Mouse (Mus musculus) hindbrain, embryonic 13.5 days (tissue): ENCODE data around the gene Erc2. TPM values are rescaled to one million over a fixed set of nuclear protein-coding genes. Genes with fewer than 3 reads are reported as not detected.

Experiments
- ATAC-seq: fragments of 200-750 bp; cut with Nextera tagmentation; 2 replicates; pipeline ENCODE4 v1.8.0; 2017; ENCODE audit warnings: moderate TSS enrichment; ENCODE audit not compliant: low FRiP score
- H3K27ac ChIP-seq: fragments of 300-500 bp; sonication (generic); 2 replicates; pipeline ENCODE4 v1.5.1; 2015; ENCODE audit warnings: inconsistent platforms, mild to moderate bottlenecking, moderate library complexity
- H3K27me3 ChIP-seq: fragments of 300-500 bp; sonication (generic); 2 replicates; pipeline ENCODE4 v1.6.1; 2015; ENCODE audit warnings: mild to moderate bottlenecking, inconsistent platforms
- H3K36me3 ChIP-seq: fragments of 300-500 bp; sonication (generic); 2 replicates; pipeline ENCODE4 v1.6.1; 2015; ENCODE audit warnings: mild to moderate bottlenecking, inconsistent platforms
- H3K4me1 ChIP-seq: fragments of 300-500 bp; sonication (generic); replicated peaks from 2 replicates; pipeline ENCODE4 v1.6.1; 2015; ENCODE audit warnings: inconsistent platforms
- H3K4me2 ChIP-seq: fragments of 300-500 bp; sonication (generic); 2 replicates; pipeline ENCODE4 v1.6.1; 2015; ENCODE audit warnings: inconsistent platforms, mild to moderate bottlenecking, moderate library complexity
- H3K4me3 ChIP-seq: fragments of 300-500 bp; sonication (generic); 2 replicates; pipeline ENCODE4 v1.5.1; 2015; ENCODE audit warnings: mild to moderate bottlenecking, inconsistent platforms
- H3K9ac ChIP-seq: fragments of 300-500 bp; sonication (generic); 2 replicates; pipeline ENCODE4 v1.6.1; 2015; ENCODE audit warnings: mild to moderate bottlenecking, inconsistent platforms
- H3K9me3 ChIP-seq: fragments of 300-500 bp; sonication (generic); 2 replicates; pipeline ENCODE4 v1.6.1; 2016; ENCODE audit warnings: inconsistent platforms
- WGBS: fragments of 180-500 bp; shearing (Covaris S2); methylation state at CpG from one replicate; pipeline ENCODE4 v1.1.7; 2015; 5-methylcytosine and 5-hydroxymethylcytosine counted together
- polyA plus RNA-seq: library from polyadenylated mRNA; unstranded; fragments of >200 nt; fragmentation: Nextera tagmentation; extraction: Ambion mirVana; gene quantifications from 2 replicates; pipeline ENCODE4 v1.2.1, GENCODE M21; 2015

Gene Erc2
- polyA plus RNA-seq, 1 experiment from 2014 or later = 79.8 TPM

GRCm38 (mm10) chr14:27669939-27670338 lies 47.7 kb downstream of the Erc2 start:
- ATAC-seq = no peak
- WGBS = 85% methylated on average over 3 of the region's 3 CpGs
- Histone ChIP-seq H3K9me3 (no peaks in the 10 kb centered on the region), H3K9ac (no peak overlapping the region), H3K4me1 (no peaks in the 10 kb centered on the region), H3K4me3 (no peak overlapping the region), H3K27ac (no peak overlapping the region), H3K27me3 (no peaks in the 10 kb centered on the region), H3K4me2 (no peak overlapping the region), H3K36me3 (peaks cover 4% of the 10 kb centered on the region; the same call in 1 of the 2 replicates)

- WGBS = 94% methylated on average over 7 of the region's 7 CpGs
Measured at GRCm38 (mm10) chr14:27672761-27673160, 50.5 kb downstream of the Erc2 start.

GRCm38 (mm10) chr14:27674096-27674495 lies 51.9 kb downstream of the Erc2 start:
- Histone ChIP-seq H3K36me3 (peaks cover 4% of the 10 kb centered on the region; the same call in 1 of the 2 replicates), H3K9ac (no peak overlapping the region), H3K9me3 (no peaks in the 10 kb centered on the region), H3K27ac (no peak overlapping the region), H3K4me3 (no peak overlapping the region), H3K27me3 (no peaks in the 10 kb centered on the region), H3K4me2 (no peak overlapping the region), H3K4me1 (no peaks in the 10 kb centered on the region)
- ATAC-seq = no peak
- WGBS = 76% methylated on average over 4 of the region's 4 CpGs

More at GRCm38 (mm10) chr14:27672761-27673160, 50.5 kb downstream of the Erc2 start:
- H3K4me2 ChIP-seq = no peak overlapping the region
- H3K9me3 ChIP-seq = no peaks in the 10 kb centered on the region
- no peak overlapping the region for H3K4me3 ChIP-seq
- H3K27me3 ChIP-seq = no peaks in the 10 kb centered on the region
- no peak overlapping the region for H3K9ac ChIP-seq
- H3K27ac ChIP-seq = no peak overlapping the region
- no peaks in the 10 kb centered on the region for H3K4me1 ChIP-seq
- ATAC-seq = no peak
- H3K36me3 ChIP-seq = peaks cover 4% of the 10 kb centered on the region; the same call in 1 of the 2 replicates

GRCm38 (mm10) chr14:27674561-27674960 lies 52.3 kb downstream of the Erc2 start:
- no peak overlapping the region for H3K4me3 ChIP-seq
- no peak overlapping the region for H3K27ac ChIP-seq
- H3K9me3 ChIP-seq = no peaks in the 10 kb centered on the region
- no peak overlapping the region for H3K4me2 ChIP-seq
- ATAC-seq = no peak
- peaks cover 4% of the 10 kb centered on the region; the same call in 1 of the 2 replicates for H3K36me3 ChIP-seq
- H3K27me3 ChIP-seq = no peaks in the 10 kb centered on the region
- WGBS = 90% methylated on average over 10 of the region's 10 CpGs
- no peak overlapping the region for H3K9ac ChIP-seq
- no peaks in the 10 kb centered on the region for H3K4me1 ChIP-seq

- Histone ChIP-seq H3K4me2 (no peak overlapping the region), H3K9me3 (no peaks in the 10 kb centered on the region), H3K9ac (no peak overlapping the region), H3K27ac (no peak overlapping the region), H3K4me3 (no peak overlapping the region), H3K4me1 (no peaks in the 10 kb centered on the region), H3K36me3 (peaks cover 4% of the 10 kb centered on the region; the same call in 1 of the 2 replicates), H3K27me3 (no peaks in the 10 kb centered on the region)
- no peak for ATAC-seq
- 89% methylated on average over 6 of the region's 6 CpGs for WGBS
Measured at GRCm38 (mm10) chr14:27675071-27675470, 52.8 kb downstream of the Erc2 start.

GRCm38 (mm10) chr14:27682368-27683052 lies 60.3 kb downstream of the Erc2 start:
- ATAC-seq = no peak
- H3K9ac ChIP-seq = no peak overlapping the region
- H3K27ac ChIP-seq = no peak overlapping the region
- H3K4me2 ChIP-seq = no peak overlapping the region
- no peaks in the 10 kb centered on the region for H3K4me1 ChIP-seq
- no peaks in the 10 kb centered on the region for H3K36me3 ChIP-seq
- no peak overlapping the region for H3K4me3 ChIP-seq
- H3K27me3 ChIP-seq = no peaks in the 10 kb centered on the region
- no peaks in the 10 kb centered on the region for H3K9me3 ChIP-seq
- WGBS = 90% methylated on average over 3 of the region's 3 CpGs

GRCm38 (mm10) chr14:27695781-27696180 lies 73.6 kb downstream of the Erc2 start:
- ATAC-seq = no peak
- Histone ChIP-seq H3K4me2 (no peak overlapping the region), H3K9me3 (no peaks in the 10 kb centered on the region), H3K4me3 (no peak overlapping the region), H3K36me3 (no peaks in the 10 kb centered on the region), H3K4me1 (0 out of 2 replicates have a peak, but pooled peaks cover 2% of the 10 kb centered on the region), H3K27me3 (no peaks in the 10 kb centered on the region), H3K9ac (no peak overlapping the region), H3K27ac (no peak overlapping the region)
- 86% methylated on average over 7 of the region's 7 CpGs for WGBS

GRCm38 (mm10) chr14:27717364-27717763 lies 95.1 kb downstream of the Erc2 start:
- Histone ChIP-seq H3K4me1 (peaks cover 7% of the 10 kb centered on the region; the same call in 1 of the 2 replicates), H3K27me3 (no peaks in the 10 kb centered on the region)
- 71% methylated on average over 7 of the region's 7 CpGs for WGBS

GRCm38 (mm10) chr14:27719601-27720000 lies 97.4 kb downstream of the Erc2 start:
- 89% methylated on average over 4 of the region's 4 CpGs for whole genome bisulfite sequencing
- no peaks in the 10 kb centered on the region for H3K9me3 ChIP-seq
- no peak overlapping the region for H3K27ac ChIP-seq
- H3K4me2 ChIP-seq = no peak overlapping the region
- no peak for ATAC-seq
- no peaks in the 10 kb centered on the region for H3K27me3 ChIP-seq
- no peaks in the 10 kb centered on the region for H3K36me3 ChIP-seq
- peaks cover 7% of the 10 kb centered on the region; the same call in 1 of the 2 replicates for H3K4me1 ChIP-seq
- no peak overlapping the region for H3K9ac ChIP-seq
- no peak overlapping the region for H3K4me3 ChIP-seq

More at GRCm38 (mm10) chr14:27717364-27717763, 95.1 kb downstream of the Erc2 start:
- peak overlapping the region; percentile 52; the same call in 1 of the 2 replicates for H3K27ac ChIP-seq
- no peak for ATAC-seq
- no peak overlapping the region for H3K4me2 ChIP-seq
- H3K9me3 ChIP-seq = no peaks in the 10 kb centered on the region
- no peaks in the 10 kb centered on the region for H3K36me3 ChIP-seq
- H3K4me3 ChIP-seq = no peak overlapping the region
- H3K9ac ChIP-seq = no peak overlapping the region

GRCm38 (mm10) chr14:27720944-27721343 lies 98.7 kb downstream of the Erc2 start:
- H3K9me3 ChIP-seq = no peaks in the 10 kb centered on the region
- H3K27me3 ChIP-seq = no peaks in the 10 kb centered on the region
- ATAC-seq = no peak
- 95% methylated on average over 3 of the region's 3 CpGs for WGBS
- no peak overlapping the region for H3K9ac ChIP-seq
- no peaks in the 10 kb centered on the region for H3K36me3 ChIP-seq
- no peak overlapping the region for H3K4me3 ChIP-seq
- no peak overlapping the region for H3K27ac ChIP-seq
- no peak overlapping the region for H3K4me2 ChIP-seq
- peaks cover 7% of the 10 kb centered on the region; the same call in 1 of the 2 replicates for H3K4me1 ChIP-seq

- Histone ChIP-seq H3K9me3 (no peaks in the 10 kb centered on the region), H3K27me3 (no peaks in the 10 kb centered on the region), H3K4me1 (peaks cover 7% of the 10 kb centered on the region; the same call in 1 of the 2 replicates), H3K4me3 (no peak overlapping the region), H3K9ac (no peak overlapping the region), H3K36me3 (no peaks in the 10 kb centered on the region), H3K27ac (no peak overlapping the region), H3K4me2 (no peak overlapping the region)
- no peak for ATAC-seq
- WGBS = 91% methylated on average over 3 of the region's 3 CpGs
Measured at GRCm38 (mm10) chr14:27721759-27722158, 99.5 kb downstream of the Erc2 start.

GRCm38 (mm10) chr14:27727541-27727940 lies 105.3 kb downstream of the Erc2 start:
- Histone ChIP-seq H3K36me3 (no peaks in the 10 kb centered on the region), H3K4me3 (no peak overlapping the region), H3K9me3 (no peaks in the 10 kb centered on the region), H3K9ac (no peak overlapping the region), H3K27me3 (no peaks in the 10 kb centered on the region), H3K4me2 (no peak overlapping the region), H3K4me1 (peaks cover 8% of the 10 kb centered on the region; the same call in 1 of the 2 replicates), H3K27ac (no peak overlapping the region)
- WGBS = 86% methylated on average over 8 of the region's 8 CpGs
- ATAC-seq = no peak

- Histone ChIP-seq H3K4me3 (no peak overlapping the region), H3K27me3 (no peaks in the 10 kb centered on the region), H3K27ac (no peak overlapping the region), H3K9ac (no peak overlapping the region), H3K9me3 (no peaks in the 10 kb centered on the region), H3K36me3 (no peaks in the 10 kb centered on the region), H3K4me1 (peaks cover 10% of the 10 kb centered on the region; the same call in 1 of the 2 replicates), H3K4me2 (no peak overlapping the region)
- no peak for ATAC-seq
- WGBS = 39% methylated on average over 4 of the region's 4 CpGs
Measured at GRCm38 (mm10) chr14:27731086-27731485, 108.9 kb downstream of the Erc2 start.
